11 mouse cellular contexts compared by ENCODE assay signal in the genomic region with DNA sequence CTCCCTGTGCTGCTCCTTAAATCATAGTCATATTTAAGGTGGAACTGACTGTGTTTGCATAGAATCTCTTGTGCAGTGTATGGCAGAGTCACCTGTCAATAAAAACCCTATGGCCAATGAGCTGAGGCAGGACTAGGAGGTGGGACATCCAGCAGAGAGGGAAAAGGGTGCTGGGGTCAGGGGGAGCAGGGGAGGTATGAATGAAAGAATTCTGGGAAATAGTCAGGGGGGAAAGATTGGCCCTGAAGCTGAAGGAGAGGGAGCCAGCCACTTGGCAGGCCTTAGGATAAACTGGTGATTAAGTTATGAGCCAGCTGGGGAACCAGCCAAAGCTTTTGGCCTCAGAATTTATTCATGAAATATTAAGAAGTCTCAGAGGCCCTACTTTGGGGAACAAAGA. TPM values are rescaled to one million over a fixed set of nuclear protein-coding genes. Genes with fewer than 3 reads are reported as not detected.
DNase-seq lines count a peak whose midpoint lies in the region; ATAC-seq and TF ChIP-seq lines count a peak whose summit lies in the region.
"Had no signal": no experiment of that assay in that cellular context is flagged by ENCODE, and none has a peak within 500 bp of the region (broad histone marks: within the 10 kb centered on the region; RNA-seq: fewer than 3 reads in every experiment).

No protein-coding gene starts in this region.

- H3K9me3 ChIP-seq in hindbrain, embryonic 11.5 days (ENCODE audit: control insufficient read depth, low read length): no peaks in the 10 kb centered on the region
- H3K9me3 ChIP-seq: embryonic facial prominence, embryonic 15.5 days had no signal

- peaks cover 2% of the 10 kb centered on the region; the same call in 1 of the 2 replicates for H3K4me1 ChIP-seq in lung, adult 2 months (ENCODE audit: control insufficient read depth, insufficient read depth, low read length)
- peaks cover 5% of the 10 kb centered on the region; the same call in 1 of the 2 replicates for H3K4me1 ChIP-seq in hindbrain, embryonic 11.5 days (replicated peaks; ENCODE audit: control insufficient read depth, insufficient read depth, low read length)

- ATAC-seq in hindbrain, embryonic 11.5 days (ENCODE audit: low FRiP score): no peak
- ATAC-seq: inflammation-experienced regulatory T-cells, adult 6 months had no signal

- H3K4me3 ChIP-seq in lung, adult 2 months (replicated peaks; ENCODE audit: extremely low read depth, low read depth, low read length): no peak overlapping the region
- no peak overlapping the region for H3K4me3 ChIP-seq in hindbrain, embryonic 11.5 days (ENCODE audit: low read depth, low read length)

- no peak overlapping the region for H3K9ac ChIP-seq in hindbrain, embryonic 11.5 days (ENCODE audit: low read depth, low read length)
- H3K9ac ChIP-seq: embryonic facial prominence, embryonic 15.5 days had no signal

- no peak for TF ChIP-seq POLR2A in lung, adult 2 months (IDR thresholded peaks at IDR 0.05; ENCODE audit: borderline replicate concordance, extremely low read depth, low read depth, low read length)

- peaks cover 5% of the 10 kb centered on the region; the same call in 1 of the 2 replicates for H3K36me3 ChIP-seq in hindbrain, embryonic 11.5 days (ENCODE audit: control insufficient read depth, insufficient read depth, low read length)

- no peaks in the 10 kb centered on the region for H3K27me3 ChIP-seq in hindbrain, embryonic 11.5 days (ENCODE audit: control insufficient read depth, insufficient read depth, low read length)
- H3K27me3 ChIP-seq: embryonic facial prominence, embryonic 15.5 days had no signal

- peak; percentile 26 for DNase-seq in cerebellum, adult 9-10 months
- no peak for DNase-seq in cerebellum, postnatal 4 days (ENCODE audit: low spot score in 2 of 2)
- DNase-seq in lung, adult 18-20 months: peak; percentile 24 to 27
- no peak for DNase-seq in lung, adult 2 months
- peak; percentile 73 for DNase-seq in fibroblast of lung, adult 2 months (ENCODE audit: low read depth)
- peak; percentile 10 for DNase-seq in ovary, postnatal 36 days (ENCODE audit: low spot score)
- no peak for DNase-seq in hindbrain, embryonic 11.5 days (ENCODE audit: low spot score)
- no peak for DNase-seq in frontal cortex, postnatal 10 days (ENCODE audit: low spot score in 2 of 2)
- DNase-seq: B cell, adult 2 months had no signal

- no peak overlapping the region for H3K27ac ChIP-seq in hindbrain, embryonic 11.5 days (ENCODE audit: low read depth, low read length)
- H3K27ac ChIP-seq: embryonic facial prominence, embryonic 15.5 days had no signal

- no peak for TF ChIP-seq CTCF in lung, adult 2 months (IDR thresholded peaks at IDR 0.05; ENCODE audit: insufficient read depth, low read length)

- H3K4me2 ChIP-seq in hindbrain, embryonic 11.5 days (replicated peaks; ENCODE audit: low read depth, low read length): no peak overlapping the region
- H3K4me2 ChIP-seq: embryonic facial prominence, embryonic 15.5 days had no signal

RNA-seq across cellular contexts. Expression of gene Chuk, which starts 1.7 kb away (rescaled TPM):
- 10.2 and 16.1 TPM in 2 replicates for polyA plus RNA-seq in lung, adult 2 months (2012; rRNA removed)
- polyA plus RNA-seq in hindbrain, embryonic 11.5 days (2014; fragmentation: Nextera tagmentation; extraction: Ambion mirVana): 58.7 and 61.0 TPM in 2 replicates

RNA-seq across cellular contexts. Expression of gene Cwf19l1, which starts 26.7 kb away (rescaled TPM):
- 3.6 and 7.5 TPM in 2 replicates for polyA plus RNA-seq in lung, adult 2 months (2012; rRNA removed)
- polyA plus RNA-seq in hindbrain, embryonic 11.5 days (2014; fragmentation: Nextera tagmentation; extraction: Ambion mirVana): 38.9 and 40.5 TPM in 2 replicates

RNA-seq across cellular contexts. Expression of gene Bloc1s2, which starts 37.2 kb away (rescaled TPM):
- 15.5 and 19.7 TPM in 2 replicates for polyA plus RNA-seq in lung, adult 2 months (2012; rRNA removed)
- polyA plus RNA-seq in hindbrain, embryonic 11.5 days (2014; fragmentation: Nextera tagmentation; extraction: Ambion mirVana): 125 and 127 TPM in 2 replicates

RNA-seq across cellular contexts. Expression of gene Erlin1, which starts 39.4 kb away (rescaled TPM):
- 6.5 and 7.0 TPM in 2 replicates for polyA plus RNA-seq in lung, adult 2 months (2012; rRNA removed)
- 15.8 and 18.7 TPM in 2 replicates for polyA plus RNA-seq in hindbrain, embryonic 11.5 days (2014; fragmentation: Nextera tagmentation; extraction: Ambion mirVana)

Comparison
In these comparisons a context has a peak if more than half of its experiments do, and no peak if none do; other contexts are left out.
1. DNase-seq: peak in cerebellum, adult 9-10 months (single experiment), lung, adult 18-20 months (2 of 2), fibroblast of lung, adult 2 months (single experiment) and ovary, postnatal 36 days (single experiment); none in cerebellum, postnatal 4 days (0 of 2), lung, adult 2 months (single experiment), hindbrain, embryonic 11.5 days (single experiment) and frontal cortex, postnatal 10 days (0 of 2).